Mouse (Mus musculus) cerebellum, postnatal 14 days (tissue): Measurements from ENCODE around the gene Xpo5.

ENCODE experiments used
- DNase-seq, 2 experiments: peaks; one replicate each; pipeline ENCODE4 v3.0.0; 2021; ENCODE audit warnings: mixed read lengths in 2 of 2

The Xpo5 gene

GRCm38 (mm10) chr17:46202421-46203071 is at the start of gene Xpo5, which contains the start of gene Polh:
Gene Xpo5, plus strand, starts transcription at chr17:46202782.
Gene Polh, minus strand, starts transcription at chr17:46202645.
- DNase-seq: peak; percentile 95

- peak; percentile 87 to 88 for DNase-seq
These were observed 49.5 kb upstream of the Xpo5 start, which contains the start of gene Mad2l1bp for GRCm38 (mm10) chr17:46152847-46153782. Gene Mad2l1bp, minus strand, starts transcription at chr17:46153553.

GRCm38 (mm10) chr17:46154336-46154735 is 48.2 kb upstream of the Xpo5 start:
- no peak for DNase-seq

GRCm38 (mm10) chr17:46156680-46157079 is 45.9 kb upstream of the Xpo5 start:
- no peak for DNase-seq

- DNase-seq: no peak
These were observed 45.5 kb upstream of the Xpo5 start for GRCm38 (mm10) chr17:46157131-46157530.

- no peak for DNase-seq
These were observed 43.3 kb upstream of the Xpo5 start for GRCm38 (mm10) chr17:46159236-46159635.

- DNase-seq: peak; percentile 83 to 87
These were observed 42.4 kb upstream of the Xpo5 start for GRCm38 (mm10) chr17:46160090-46160662.

GRCm38 (mm10) chr17:46160686-46161085 is 41.9 kb upstream of the Xpo5 start, which contains the start of gene Gtpbp2:
Gene Gtpbp2, plus strand, starts transcription at chr17:46161032.
- DNase-seq: peak; percentile 96 to 98

DNA sequence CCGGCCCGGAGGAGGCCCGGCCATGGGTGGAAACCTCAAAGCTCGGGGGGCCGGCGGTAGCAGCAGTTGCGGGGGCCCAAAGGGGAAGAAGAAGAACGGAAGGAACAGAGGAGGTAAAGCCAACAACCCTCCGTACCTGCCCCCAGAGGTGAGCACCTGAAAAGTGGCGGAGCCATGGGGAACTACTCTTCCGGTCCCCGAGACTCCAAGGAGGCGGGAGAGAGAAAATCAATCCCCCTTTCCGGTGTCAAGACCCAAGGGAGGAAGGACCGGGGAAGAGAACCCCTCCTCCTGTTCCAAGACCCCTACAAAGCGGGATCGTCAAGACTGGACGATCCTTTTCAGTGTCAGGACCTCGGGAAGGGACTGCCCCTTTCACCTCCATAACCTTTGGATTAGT is 41.4 kb upstream of the Xpo5 start:
- DNase-seq: no peak

DNA sequence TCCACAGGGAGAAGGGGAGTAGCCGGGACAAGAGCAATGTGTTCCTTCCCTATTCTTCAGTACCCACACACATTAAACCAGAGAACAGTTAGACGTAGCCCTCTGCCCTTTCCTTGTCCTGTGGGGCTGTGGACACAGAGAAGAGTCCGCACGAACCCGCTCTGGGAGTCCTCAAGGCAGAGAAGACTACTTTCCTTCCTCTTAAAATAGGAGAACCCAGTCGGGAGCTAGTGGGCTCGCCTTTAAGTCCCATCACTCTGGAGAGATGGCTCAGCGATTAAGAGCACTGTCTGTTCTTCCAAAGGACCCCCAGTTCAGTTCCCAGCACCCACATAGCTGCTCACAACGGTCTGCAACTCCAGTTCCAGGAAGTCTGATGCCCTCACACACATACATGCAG is 40.9 kb upstream of the Xpo5 start:
- no peak for DNase-seq

DNA sequence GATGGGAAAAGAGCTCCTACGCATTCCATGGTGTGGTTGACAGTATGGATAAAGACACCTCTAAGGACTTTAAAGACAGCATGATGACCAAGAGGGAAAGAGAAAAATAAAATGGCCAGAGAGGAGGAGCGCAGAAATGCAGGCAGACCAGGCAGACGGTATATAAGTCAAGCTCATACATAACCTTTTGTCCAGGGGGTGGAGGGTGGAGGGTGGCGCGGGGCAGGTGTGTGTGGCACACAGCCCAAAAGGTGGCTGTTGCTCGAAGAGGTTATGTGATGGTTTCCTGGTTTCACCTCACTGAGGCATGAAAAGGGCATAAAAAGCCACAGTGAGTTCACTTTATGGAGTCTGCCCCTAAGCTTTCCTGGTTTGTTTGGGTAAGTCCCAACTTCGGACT is 40.0 kb upstream of the Xpo5 start:
- no peak for DNase-seq

DNA sequence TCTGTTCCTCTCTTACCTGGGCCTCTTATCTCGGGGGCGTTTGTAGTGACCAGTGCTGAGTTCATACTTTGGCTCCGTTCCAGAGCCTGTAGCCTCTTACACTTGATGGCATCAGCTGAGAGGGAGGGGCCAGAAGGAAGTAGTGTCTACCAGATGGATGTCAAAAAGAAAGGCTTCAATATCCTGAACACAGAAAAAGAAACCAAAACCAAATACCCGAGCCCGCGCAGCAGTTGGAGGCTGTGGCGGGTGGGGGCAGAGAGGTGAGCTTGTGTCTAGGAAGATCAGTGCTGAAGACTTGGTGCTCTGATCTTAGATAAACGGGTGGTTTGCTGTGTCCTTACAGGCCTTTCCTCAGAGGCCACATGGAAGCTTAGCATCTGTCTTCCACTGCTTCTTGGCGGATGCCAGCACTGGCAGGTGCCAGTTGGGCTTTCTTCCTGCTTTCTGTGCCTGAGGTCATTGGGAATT is 39.6 kb upstream of the Xpo5 start:
- peak; percentile 50 to 61 for DNase-seq

- DNase-seq: no peak
These were observed 38.3 kb upstream of the Xpo5 start for GRCm38 (mm10) chr17:46164301-46164700.

DNA sequence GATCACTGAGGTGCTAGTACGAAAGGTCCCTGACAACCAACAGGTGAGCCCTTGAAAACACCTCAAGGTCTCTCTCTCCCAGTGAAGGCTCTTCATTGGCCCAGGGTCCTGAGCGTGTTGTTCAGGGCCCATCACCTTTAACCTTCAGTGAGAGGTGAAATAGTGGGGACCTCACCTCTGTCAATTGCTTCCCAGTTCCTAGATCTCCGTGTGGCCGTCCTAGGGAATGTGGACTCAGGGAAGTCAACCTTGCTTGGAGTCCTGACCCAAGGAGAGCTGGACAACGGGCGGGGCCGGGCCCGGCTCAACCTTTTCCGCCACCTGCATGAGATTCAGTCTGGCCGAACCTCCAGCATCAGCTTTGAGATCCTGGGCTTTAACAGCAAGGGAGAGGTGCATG is 37.8 kb upstream of the Xpo5 start:
- no peak for DNase-seq

DNA sequence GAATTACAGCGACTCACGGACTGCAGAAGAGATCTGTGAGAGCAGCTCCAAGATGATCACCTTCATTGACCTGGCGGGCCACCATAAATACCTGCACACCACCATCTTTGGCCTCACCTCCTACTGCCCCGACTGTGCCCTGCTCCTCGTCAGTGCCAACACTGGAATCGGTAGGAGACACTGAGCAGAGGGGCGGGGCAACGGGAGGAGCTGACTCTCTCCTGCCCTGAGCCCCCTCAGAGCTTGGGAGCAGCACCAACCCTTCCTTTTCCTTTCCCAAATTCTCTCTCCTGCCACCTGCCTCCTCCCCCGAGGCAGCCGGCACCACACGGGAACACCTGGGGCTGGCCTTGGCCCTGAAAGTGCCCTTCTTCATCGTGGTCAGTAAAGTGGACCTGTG is 37.1 kb upstream of the Xpo5 start:
- no peak for DNase-seq

DNA sequence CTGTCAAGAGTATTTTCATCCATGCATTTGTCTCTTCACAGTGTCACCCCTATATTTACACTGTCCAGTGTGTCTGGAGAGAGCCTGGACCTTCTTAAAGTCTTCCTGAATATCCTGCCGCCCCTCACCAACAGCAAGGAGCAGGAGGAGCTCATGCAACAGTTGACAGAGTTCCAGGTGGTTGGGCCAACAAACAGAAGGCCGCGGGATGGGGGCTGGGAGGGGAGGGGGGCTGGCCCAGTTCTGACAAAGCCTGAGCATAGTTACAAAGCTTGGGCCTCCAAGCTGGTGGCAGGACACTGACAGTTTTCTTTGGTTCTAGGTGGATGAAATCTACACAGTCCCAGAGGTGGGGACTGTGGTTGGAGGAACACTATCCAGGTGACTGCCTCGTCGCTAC is 36.3 kb upstream of the Xpo5 start:
- peak; percentile 54 to 70 for DNase-seq

DNA sequence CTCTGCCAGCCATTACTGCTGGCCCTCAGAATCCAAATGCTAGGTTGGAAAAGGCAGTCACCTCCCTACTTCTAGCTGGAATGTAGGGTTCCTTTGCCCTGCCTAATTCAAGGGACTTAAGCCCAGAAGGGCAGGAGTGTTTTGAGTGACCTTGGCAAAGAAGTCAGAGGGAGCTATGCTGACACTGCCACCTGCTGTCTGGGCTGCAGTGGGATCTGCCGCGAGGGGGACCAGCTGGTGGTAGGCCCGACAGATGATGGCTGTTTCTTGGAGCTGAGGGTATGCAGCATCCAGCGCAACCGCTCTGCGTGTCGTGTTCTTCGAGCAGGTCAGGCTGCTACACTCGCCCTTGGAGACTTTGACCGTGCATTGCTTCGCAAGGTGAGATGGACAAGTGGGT is 35.6 kb upstream of the Xpo5 start:
- DNase-seq: peak in 1 of 2 experiments; percentile 57

DNA sequence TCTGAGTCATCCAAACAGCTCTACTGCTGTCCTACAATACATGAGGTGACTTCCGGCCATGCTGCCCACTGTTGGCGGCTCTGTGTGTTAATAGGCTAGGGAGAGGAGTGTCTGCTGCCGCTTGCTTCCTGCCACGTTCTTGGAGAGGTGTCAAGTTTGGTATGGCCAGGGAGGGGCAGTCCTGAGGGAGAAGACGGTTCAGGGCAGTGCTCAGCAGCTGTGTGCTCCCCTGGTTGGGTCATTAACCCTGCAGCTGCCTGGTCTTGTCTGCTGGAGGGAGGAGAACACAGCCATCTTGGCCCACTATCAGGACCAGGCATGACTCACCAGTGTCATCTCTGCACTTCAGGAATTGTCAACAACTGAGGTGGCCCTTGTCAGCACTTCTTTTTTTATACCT is 34.3 kb upstream of the Xpo5 start:
- no peak for DNase-seq

GRCm38 (mm10) chr17:46168768-46169167 is 33.8 kb upstream of the Xpo5 start:
- no peak for DNase-seq

DNA sequence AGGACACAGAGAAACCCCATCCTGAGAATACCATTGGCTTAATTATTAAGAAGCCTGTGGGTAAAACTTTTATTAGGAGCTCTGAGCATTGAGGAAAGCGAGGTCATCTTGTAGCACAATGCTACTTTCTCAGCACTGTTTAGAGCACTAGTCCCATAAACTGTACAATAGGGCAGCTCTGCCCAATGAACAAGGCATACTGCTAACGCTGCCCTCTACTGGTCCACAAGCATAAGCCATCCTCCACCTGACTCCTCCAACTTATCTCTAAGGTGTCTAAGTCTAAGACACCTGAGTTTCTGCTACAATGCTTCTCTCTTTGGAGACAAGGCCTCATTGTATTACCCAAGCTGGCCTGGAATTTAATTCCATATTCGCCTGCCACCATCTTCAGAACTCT is 32.0 kb upstream of the Xpo5 start:
- DNase-seq: peak; percentile 46 to 57

DNA sequence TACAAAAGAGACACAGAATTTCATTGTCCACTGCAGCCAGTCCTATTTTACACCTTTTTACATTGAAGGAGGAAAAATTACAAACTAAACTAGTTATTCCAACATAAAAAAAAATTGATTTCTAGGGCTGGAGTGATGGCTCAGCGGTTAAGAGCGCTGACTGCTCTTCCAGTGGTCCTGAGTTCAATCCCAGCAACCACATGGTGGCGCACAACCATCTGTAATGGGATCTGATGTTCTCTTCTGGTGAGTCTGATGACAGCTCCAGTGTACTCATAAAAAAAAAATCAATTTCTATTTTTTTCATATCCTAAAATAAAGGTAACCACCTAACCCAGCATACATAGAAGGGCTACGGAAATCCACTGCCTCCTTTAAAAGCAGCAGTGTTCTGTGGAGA is 20.3 kb upstream of the Xpo5 start:
- DNase-seq: no peak

GRCm38 (mm10) chr17:46188829-46189228 is 13.8 kb upstream of the Xpo5 start:
- peak in 1 of 2 experiments; percentile 42 for DNase-seq

DNA sequence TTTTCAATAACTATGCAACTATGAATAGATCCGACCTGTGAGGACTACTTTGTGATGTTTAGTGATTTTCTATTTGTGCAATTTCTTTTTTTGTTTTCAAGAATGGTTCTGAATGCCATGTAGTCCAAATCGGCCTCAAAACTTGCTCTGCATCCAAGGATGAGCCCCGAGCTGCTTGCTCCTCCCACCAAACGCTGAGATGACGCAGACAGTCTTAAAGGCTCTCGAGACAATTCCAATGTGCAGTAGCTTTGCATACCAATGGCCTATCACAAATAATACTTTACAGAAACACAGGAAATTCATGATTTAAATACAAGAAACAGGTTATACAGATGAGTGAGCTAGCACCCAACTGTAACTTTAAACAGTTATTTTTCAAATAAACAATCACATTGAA is 1.4 kb upstream of the Xpo5 start:
- peak in 1 of 2 experiments; percentile 8 for DNase-seq
